Mouse (Mus musculus): Measurements from ENCODE around the gene Olfr1423. TPM values are rescaled to one million over a fixed set of nuclear protein-coding genes. Genes with fewer than 3 reads are reported as not detected.

The Olfr1423 gene
- total RNA-seq, 1 experiment = 0.27 TPM

- DNase-seq (ENCODE audit: low read depth, low spot score) = peak; percentile 84
- in situ Hi-C loops (cut with MboI; ENCODE audit: low sequenced_read_pairs in 2 of 2, unreplicated experiment in 2 of 2) = loop anchor here in 1 of 2 experiments (25.0 kb wide), 1 partner anchor 778 kb away; the partner anchor contains the start of genes Lpxn and Zfp91
- Histone ChIP-seq H3K9me3 (ENCODE audit: control insufficient read depth, insufficient read depth, low read depth, low read length) (no peaks in the 10 kb centered on the region), H3K27ac (ENCODE audit: insufficient read depth, low read depth, low read length, poor library complexity, severe bottlenecking) (no peak overlapping the region; the same call in 1 of the 2 replicates), H3K4me1 (ENCODE audit: control insufficient read depth in 2 of 2, insufficient read depth in 2 of 2, low read length in 2 of 2, poor library complexity in 1 of 2) (peaks cover 0 to under 1% of the 10 kb centered on the region in 2 experiments; a peak in 1 of 4 replicates), H3K9ac (ENCODE audit: insufficient read depth, low read depth, low read length, poor library complexity, severe bottlenecking) (peak overlapping the region; percentile 58), H3K4me3 (ENCODE audit: insufficient read depth in 1 of 2, low read depth in 1 of 2, low read length in 2 of 2, poor library complexity in 1 of 2, severe bottlenecking in 1 of 2) (peak overlapping the region; percentile 68 to 71), H3K36me3 (ENCODE audit: control insufficient read depth, insufficient read depth, low read length, poor library complexity, severe bottlenecking) (no peaks in the 10 kb centered on the region)
- TF ChIP-seq CHD2 (IDR thresholded peaks at IDR 0.05; ENCODE audit: low read depth, low read length) = no peak
- TF ChIP-seq ZNF384 (IDR thresholded peaks at IDR 0.05; ENCODE audit: low read depth, low read length) = peak; percentile 95
- no peak for TF ChIP-seq HCFC1 (IDR thresholded peaks at IDR 0.05; ENCODE audit: borderline replicate concordance, insufficient read depth, low read length)
- TF ChIP-seq ZC3H11A (IDR thresholded peaks at IDR 0.05; ENCODE audit: borderline replicate concordance, low read depth, low read length) = no peak
- peak; percentile 93 for TF ChIP-seq MAFK (IDR thresholded peaks at IDR 0.05; ENCODE audit: insufficient read depth, low read depth, low read length)
Measured at GRCm38 (mm10) chr19:12009501-12010280, 31.4 kb downstream of the Olfr1423 start.

- DNase-seq (ENCODE audit: low read depth, low spot score) = no peak
- no peak overlapping the region for H3K9ac ChIP-seq (ENCODE audit: insufficient read depth, low read depth, low read length, poor library complexity, severe bottlenecking)
- peak overlapping the region in 1 of 2 experiments; percentile 9; a peak in 2 of 4 replicates for H3K4me3 ChIP-seq (ENCODE audit: insufficient read depth in 1 of 2, low read depth in 1 of 2, low read length in 2 of 2, poor library complexity in 1 of 2, severe bottlenecking in 1 of 2)
Measured at GRCm38 (mm10) chr19:12008410-12009380, 32.4 kb downstream of the Olfr1423 start.

GRCm38 (mm10) chr19:12007105-12007931 lies 33.8 kb downstream of the Olfr1423 start:
- no peak overlapping the region for H3K9ac ChIP-seq (ENCODE audit: insufficient read depth, low read depth, low read length, poor library complexity, severe bottlenecking)

More at GRCm38 (mm10) chr19:12008410-12009380, 32.4 kb downstream of the Olfr1423 start:
- H3K36me3 ChIP-seq (ENCODE audit: control insufficient read depth, insufficient read depth, low read length, poor library complexity, severe bottlenecking) = no peaks in the 10 kb centered on the region
- H3K9me3 ChIP-seq (ENCODE audit: control insufficient read depth, insufficient read depth, low read depth, low read length) = no peaks in the 10 kb centered on the region
- in situ Hi-C loops (cut with MboI; ENCODE audit: low sequenced_read_pairs in 2 of 2, unreplicated experiment in 2 of 2) = loop anchor here in 1 of 2 experiments (25.0 kb wide), 1 partner anchor 779 kb away; the partner anchor contains the start of genes Lpxn and Zfp91
- no peak overlapping the region for H3K27ac ChIP-seq (ENCODE audit: insufficient read depth, low read depth, low read length, poor library complexity, severe bottlenecking)
- TF ChIP-seq MAFK (IDR thresholded peaks at IDR 0.05; ENCODE audit: insufficient read depth, low read depth, low read length) (peak; percentile 39; the same call in 1 of the 2 replicates), ZNF384 (IDR thresholded peaks at IDR 0.05; ENCODE audit: low read depth, low read length) (no peak), HCFC1 (IDR thresholded peaks at IDR 0.05; ENCODE audit: borderline replicate concordance, insufficient read depth, low read length) (no peak)
- H3K4me1 ChIP-seq (ENCODE audit: control insufficient read depth in 2 of 2, insufficient read depth in 2 of 2, low read length in 2 of 2, poor library complexity in 1 of 2) = peaks cover 0 to 4% of the 10 kb centered on the region in 2 experiments; a peak in 1 of 4 replicates

More at GRCm38 (mm10) chr19:12007105-12007931, 33.8 kb downstream of the Olfr1423 start:
- Histone ChIP-seq H3K4me1 (ENCODE audit: control insufficient read depth in 2 of 2, insufficient read depth in 2 of 2, low read length in 2 of 2, poor library complexity in 1 of 2) (peaks cover 2 to 4% of the 10 kb centered on the region in 2 experiments; a peak in 1 of 4 replicates), H3K36me3 (ENCODE audit: control insufficient read depth, insufficient read depth, low read length, poor library complexity, severe bottlenecking) (no peaks in the 10 kb centered on the region), H3K4me3 (ENCODE audit: insufficient read depth in 1 of 2, low read depth in 1 of 2, low read length in 2 of 2, poor library complexity in 1 of 2, severe bottlenecking in 1 of 2) (peak overlapping the region in 1 of 2 experiments; percentile 7; a peak in 1 of 4 replicates), H3K9me3 (ENCODE audit: control insufficient read depth, insufficient read depth, low read depth, low read length) (no peaks in the 10 kb centered on the region), H3K27ac (ENCODE audit: insufficient read depth, low read depth, low read length, poor library complexity, severe bottlenecking) (no peak overlapping the region)
- no peak for TF ChIP-seq MAFK (IDR thresholded peaks at IDR 0.05; ENCODE audit: insufficient read depth, low read depth, low read length)
- no peak for TF ChIP-seq HCFC1 (IDR thresholded peaks at IDR 0.05; ENCODE audit: borderline replicate concordance, insufficient read depth, low read length)
- no peak for TF ChIP-seq ZNF384 (IDR thresholded peaks at IDR 0.05; ENCODE audit: low read depth, low read length)
- no peak for TF ChIP-seq CHD2 (IDR thresholded peaks at IDR 0.05; ENCODE audit: low read depth, low read length)
- TF ChIP-seq ZC3H11A (IDR thresholded peaks at IDR 0.05; ENCODE audit: borderline replicate concordance, low read depth, low read length) = peak; percentile 22; the same call in 1 of the 2 replicates
- in situ Hi-C loops (cut with MboI; ENCODE audit: low sequenced_read_pairs in 2 of 2, unreplicated experiment in 2 of 2) = loop anchor here in 1 of 2 experiments (25.0 kb wide), 1 partner anchor 780 kb away; the partner anchor contains the start of genes Lpxn and Zfp91
- DNase-seq (ENCODE audit: low read depth, low spot score) = no peak

Data from ES-E14 (cell line).